Mouse (Mus musculus) layer of hippocampus, adult 2 months (tissue): ENCODE measurements around the gene Rbm28. TPM values are rescaled to one million over a fixed set of nuclear protein-coding genes. Genes with fewer than 3 reads are reported as not detected.
A peak's percentile ranks its signal among the peaks of the same experiment; 100 is the strongest.

Experiments used
- DNase-seq, 2 experiments: peaks; one replicate each; pipeline ENCODE4 v3.0.0; 2022; ENCODE audit warnings: low spot score in 2 of 2
- H3K27ac ChIP-seq: fragments of 200-600 bp; 2 replicates; pipeline ENCODE4 v1.8.1; 2022
- H3K4me3 ChIP-seq: fragments of 200-600 bp; 2 replicates; pipeline ENCODE4 v1.8.1; 2022; ENCODE audit warnings: mild to moderate bottlenecking
- CTCF ChIP-seq: fragments of 200-600 bp; conservative IDR thresholded peaks from 2 replicates; pipeline ENCODE4 v1.8.1; 2022; ENCODE audit warnings: antibody characterized with exemption, mild to moderate bottlenecking, moderate library complexity
- total RNA-seq, 2 experiments: library from RNA; stranded (reverse); gene quantifications; 2 replicates each; pipeline ENCODE4 v1.2.3; 2021

Gene Rbm28
- total RNA-seq, 2 experiments from 2014 or later = 43.6 to 51.0 TPM

DNA sequence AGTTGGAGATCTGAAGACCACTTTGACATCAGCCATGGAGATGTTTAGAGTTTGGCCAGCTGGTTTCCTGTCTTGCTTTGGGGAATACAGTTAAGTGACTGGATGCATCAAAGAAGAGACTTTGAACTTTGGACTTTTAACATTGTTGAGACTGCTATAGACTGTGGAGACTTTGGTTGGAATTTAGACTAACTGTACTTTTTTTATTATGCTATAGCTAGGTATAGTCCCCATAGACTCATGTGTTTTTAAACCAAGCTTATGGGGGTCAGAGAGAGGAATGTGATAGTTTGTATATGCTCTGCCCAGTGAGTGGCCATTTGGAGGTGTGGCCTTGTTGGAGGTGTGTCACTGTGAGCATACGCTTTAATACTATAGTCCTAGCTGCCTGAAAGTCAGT, 14.8 kb downstream of the Rbm28 start:
- no peak for DNase-seq
- no peak overlapping the region for H3K27ac ChIP-seq
- no peak overlapping the region for H3K4me3 ChIP-seq
- TF ChIP-seq CTCF = no peak

DNA sequence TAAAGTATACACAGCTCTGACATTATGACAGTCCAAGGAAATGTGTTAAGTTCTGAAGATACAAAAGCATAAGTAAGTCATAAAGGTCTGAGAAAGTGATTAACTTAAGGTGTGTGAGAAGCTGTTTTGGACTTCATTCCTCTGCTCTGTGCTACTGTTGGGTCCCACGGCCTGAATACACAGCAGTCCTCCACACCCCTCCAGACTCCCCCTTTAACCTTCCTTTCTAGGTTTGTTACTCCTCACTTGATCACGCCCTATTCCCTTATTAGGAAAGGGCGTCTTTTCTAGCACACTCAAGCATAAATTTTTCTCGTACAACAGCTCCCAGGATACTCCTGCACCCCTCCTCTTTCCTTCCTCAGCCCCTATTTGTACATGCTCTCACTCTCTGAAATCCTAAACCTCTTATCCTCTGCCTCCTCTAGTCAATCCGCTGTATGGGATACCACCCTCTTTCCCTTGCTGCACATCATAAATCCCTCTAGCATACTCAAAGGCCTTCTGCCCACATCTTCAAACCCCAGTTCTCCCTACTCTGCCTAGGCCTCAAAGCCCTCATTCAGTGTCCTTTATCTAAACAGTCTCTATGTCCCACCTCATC, 17.3 kb downstream of the Rbm28 start:
- no peak for TF ChIP-seq CTCF

DNA sequence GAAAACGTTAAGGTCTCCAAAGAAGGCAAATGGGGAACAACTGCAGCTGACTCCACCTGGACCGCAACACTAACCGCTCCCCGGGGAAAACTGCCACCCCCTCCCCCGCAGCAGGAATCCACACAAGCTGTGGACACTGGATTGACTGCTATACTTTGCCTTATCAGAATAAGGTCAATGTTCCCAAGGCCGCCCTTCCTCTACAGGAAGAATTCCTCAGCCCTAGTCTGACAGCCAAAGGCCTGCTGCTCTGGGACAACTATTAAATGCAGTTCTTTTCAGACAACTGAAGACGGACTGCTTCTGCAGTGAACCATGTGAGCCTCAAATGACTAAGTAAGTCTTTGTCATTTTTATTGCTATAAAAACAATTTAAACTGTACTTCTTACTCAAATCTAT, 18.2 kb downstream of the Rbm28 start:
- Histone ChIP-seq H3K4me3 (no peak overlapping the region), H3K27ac (peak overlapping the region; percentile 70; the same call in 1 of the 2 replicates)
- no peak for TF ChIP-seq CTCF
- DNase-seq = no peak

More for the DNA sequence above, 17.3 kb downstream of the Rbm28 start:
- DNase-seq = no peak
- Histone ChIP-seq H3K4me3 (no peak overlapping the region), H3K27ac (no peak overlapping the region)

DNA sequence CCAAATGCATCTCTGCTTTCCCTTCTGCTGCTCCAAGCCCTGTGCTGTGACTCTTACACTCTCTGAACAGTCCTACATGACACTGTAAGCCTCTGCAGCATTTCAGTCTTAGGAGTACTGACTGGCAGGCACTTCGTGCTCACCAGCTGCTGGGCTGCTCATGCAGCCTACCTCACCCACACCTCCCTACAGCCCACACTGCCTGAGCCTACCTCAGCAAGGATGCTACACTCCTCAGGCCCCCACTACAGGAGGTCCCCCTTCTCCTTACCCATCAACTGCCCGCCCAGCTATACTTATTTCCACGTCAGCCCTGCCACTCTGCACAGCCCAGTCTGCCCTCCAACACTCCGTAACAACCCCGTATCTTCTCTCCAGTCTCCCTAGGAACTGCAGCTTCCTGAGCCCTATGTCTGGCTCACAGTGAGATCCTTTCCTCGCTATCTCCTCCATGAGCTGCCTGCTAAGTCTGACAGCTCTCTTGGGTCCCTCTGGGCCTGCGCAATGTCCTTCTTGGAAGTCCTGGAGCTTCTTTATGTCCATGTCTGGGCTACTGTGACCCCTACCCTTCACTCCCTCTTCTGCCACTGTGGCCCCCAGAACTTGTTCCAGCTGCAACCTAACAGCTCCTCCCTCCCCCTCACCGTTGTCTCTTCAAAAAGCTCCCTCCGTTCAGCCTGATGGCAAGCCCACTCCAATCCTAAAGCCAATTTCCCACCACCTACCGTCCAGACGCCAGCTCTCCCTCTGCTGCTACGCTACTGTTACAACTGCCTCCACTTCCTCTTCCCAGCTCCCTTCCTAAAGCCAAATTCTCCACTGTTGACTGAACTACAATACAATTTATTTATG, 19.1 kb downstream of the Rbm28 start:
- Histone ChIP-seq H3K4me3 (no peak overlapping the region), H3K27ac (peak overlapping the region; percentile 70)
- peak; percentile 27 for TF ChIP-seq CTCF
- peak; percentile 25 to 54 for DNase-seq

DNA sequence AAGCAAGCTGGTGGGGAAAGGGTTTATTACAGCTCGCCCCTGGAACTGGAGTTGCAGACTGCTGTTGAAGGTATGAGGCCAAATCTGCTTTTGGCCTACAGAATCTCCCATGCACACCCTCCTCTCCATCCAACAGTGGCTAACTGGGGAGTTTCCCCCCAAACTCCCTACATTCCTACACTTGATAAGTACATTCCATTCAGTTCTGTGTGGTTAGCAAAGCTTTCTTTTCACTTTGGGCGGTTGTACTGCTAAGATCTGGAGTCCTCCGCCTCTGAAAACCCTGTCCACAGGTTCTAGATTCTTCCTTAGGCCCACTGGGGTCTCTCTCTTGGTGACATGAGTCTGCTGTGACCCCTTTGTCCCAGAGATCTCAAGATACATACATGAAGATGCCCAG, 19.8 kb downstream of the Rbm28 start:
- no peak for TF ChIP-seq CTCF
- Histone ChIP-seq H3K27ac (peak overlapping the region; percentile 70), H3K4me3 (no peak overlapping the region)
- no peak for DNase-seq

DNA sequence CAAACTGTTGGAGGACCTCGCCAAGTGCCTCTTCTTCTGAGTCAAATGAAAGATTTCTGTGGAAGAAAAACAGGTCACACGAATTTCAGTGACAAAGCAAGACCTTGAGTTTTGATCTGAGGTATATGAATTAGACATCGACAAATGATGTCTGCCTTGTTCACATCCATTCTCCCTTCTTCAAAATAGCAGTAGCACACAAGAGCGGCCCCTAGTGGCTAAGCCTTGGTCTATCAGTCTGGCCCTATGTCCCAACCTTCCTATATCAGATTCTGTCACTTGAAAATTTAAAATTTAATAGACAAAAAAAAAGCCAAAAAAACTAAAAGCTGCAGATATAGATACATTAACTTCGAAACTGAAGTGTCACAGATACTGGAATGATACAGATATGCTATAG, 21.2 kb downstream of the Rbm28 start:
- TF ChIP-seq CTCF = peak; percentile 99
- no peak overlapping the region for H3K4me3 ChIP-seq
- peak; percentile 73 to 80 for DNase-seq
- H3K27ac ChIP-seq = no peak overlapping the region

DNA sequence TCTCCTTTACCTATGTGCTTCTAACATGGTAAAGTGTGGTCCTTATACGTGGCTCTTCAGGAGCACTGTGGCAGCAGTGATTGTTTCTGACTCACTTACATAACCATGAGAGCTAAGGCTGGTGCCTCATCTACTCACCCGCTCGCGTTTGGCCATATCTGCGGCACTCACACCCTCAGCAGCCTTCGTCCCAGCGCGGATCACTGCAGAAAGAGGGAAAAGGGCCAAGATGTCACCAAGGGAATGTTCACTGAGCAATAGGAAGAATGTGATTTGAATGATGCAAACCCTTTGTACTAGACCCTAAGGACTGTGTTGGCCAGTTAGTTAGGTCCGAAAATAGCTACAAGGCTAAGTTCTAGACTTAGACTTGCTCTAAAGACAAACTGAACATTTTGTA, 27.4 kb downstream of the Rbm28 start:
- DNase-seq = no peak
- H3K27ac ChIP-seq = peak overlapping the region; percentile 68
- no peak for TF ChIP-seq CTCF
- H3K4me3 ChIP-seq = no peak overlapping the region

DNA sequence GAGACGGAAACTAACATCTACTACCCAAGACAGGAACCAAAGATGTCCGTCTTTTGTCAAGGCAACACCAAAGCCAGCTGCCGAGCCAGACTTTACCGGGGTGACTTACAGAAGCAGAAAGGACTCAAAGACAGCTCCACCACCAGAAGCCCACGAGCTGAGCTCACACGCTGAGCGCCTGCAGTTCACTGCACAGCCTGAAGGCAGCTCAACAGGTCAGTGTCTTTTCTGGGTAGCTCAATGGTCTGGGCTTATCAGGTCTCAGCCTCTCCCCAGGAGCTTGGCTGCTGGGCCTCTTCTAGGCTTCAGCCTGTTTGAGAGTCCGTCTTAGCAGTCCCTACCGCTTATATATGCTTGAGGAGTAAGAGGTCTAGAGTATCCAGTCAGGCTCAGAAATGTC, 31.7 kb downstream of the Rbm28 start:
- Histone ChIP-seq H3K27ac (no peak overlapping the region), H3K4me3 (no peak overlapping the region)
- DNase-seq = no peak
- TF ChIP-seq CTCF = no peak; the same call in 1 of the 2 replicates

DNA sequence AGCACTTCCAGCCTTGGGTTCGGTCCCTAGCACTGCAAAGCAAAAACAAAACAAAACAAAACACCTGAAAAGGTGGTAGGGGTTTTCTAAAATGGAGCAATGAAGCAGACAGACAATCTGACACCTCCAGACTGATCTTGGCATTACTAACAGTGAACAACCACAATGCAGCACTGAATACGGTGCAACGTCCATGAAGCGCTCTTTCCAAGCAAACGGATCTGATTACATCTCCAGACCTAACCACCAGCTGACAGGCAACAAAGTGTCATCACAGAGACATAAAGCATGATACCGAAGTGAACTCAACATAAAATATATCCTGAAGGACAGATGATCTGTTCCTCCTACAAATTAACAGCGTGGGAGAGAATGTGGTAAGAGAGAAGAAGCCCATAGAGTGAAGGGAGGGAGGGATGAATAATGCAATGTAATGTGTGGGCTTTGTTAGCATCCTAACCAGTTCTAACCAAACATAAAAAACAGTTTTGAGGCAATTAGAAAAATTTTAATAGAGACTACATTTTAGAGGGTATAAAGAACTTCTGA, 37.9 kb downstream of the Rbm28 start:
- peak overlapping the region; percentile 53; the same call in 1 of the 2 replicates for H3K27ac ChIP-seq
- H3K4me3 ChIP-seq = no peak overlapping the region
- TF ChIP-seq CTCF = no peak
- peak in 1 of 2 experiments; percentile 31 for DNase-seq

DNA sequence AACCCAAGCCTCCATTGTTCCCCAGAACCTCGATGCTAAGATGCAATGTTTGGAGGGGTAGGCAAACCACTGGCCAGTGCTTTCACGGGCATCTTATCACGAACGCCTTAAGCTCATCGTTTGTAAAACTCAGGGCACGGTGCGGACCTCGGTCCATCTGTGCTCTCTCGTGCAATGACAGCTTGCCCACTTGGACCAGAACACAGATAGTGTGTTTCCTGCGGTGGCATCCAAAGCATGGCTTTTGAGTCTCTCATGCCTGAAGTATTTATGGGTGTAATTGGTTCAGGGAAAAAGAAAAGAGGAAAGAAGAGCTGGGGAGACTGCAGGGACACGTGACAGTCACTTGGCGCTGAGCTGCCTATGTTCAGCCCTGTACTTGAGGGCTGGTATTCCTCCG, 44.8 kb downstream of the Rbm28 start:
- Histone ChIP-seq H3K4me3 (no peak overlapping the region), H3K27ac (no peak overlapping the region)
- TF ChIP-seq CTCF = no peak
- no peak for DNase-seq

DNA sequence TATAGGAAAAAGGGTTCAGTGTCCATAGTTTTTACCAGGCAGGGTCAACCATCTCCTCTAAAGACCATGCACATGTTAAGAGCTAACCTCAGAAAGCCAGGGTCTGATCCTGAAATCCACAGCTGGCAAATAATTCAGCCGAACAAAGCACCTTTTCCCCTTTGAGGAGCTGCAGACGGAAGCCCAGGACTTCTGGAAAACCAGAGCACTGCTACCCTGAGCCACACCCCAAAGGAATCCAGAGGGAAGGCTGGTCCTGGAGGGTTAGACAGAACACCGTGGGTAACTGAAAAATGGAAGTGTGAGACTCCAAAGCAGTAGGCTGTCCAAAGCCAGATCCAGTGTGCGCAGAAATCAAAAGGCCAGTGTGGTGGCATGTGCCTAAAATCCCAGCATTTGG, 45.8 kb downstream of the Rbm28 start:
- no peak overlapping the region for H3K4me3 ChIP-seq
- DNase-seq = no peak
- TF ChIP-seq CTCF = no peak
- no peak overlapping the region for H3K27ac ChIP-seq

DNA sequence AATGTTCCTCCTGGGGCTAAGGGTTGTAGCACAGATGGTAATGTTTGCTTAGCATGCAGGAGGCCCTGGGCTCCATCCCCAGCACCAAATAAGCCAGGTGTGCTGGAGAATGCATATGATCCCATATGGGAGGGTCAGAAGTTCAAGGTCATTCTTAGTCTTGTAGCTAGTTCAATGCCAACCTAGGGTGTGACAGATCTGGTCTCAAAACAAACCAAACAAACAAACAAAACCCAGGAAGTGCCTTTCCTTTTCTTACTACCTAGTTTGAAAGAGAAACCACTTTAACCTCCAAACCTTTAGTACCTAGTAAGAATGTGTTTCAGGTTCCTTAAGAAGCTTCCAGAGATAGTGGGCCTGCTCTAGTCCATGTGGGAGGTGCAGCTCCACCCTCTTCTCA, 46.6 kb downstream of the Rbm28 start:
- DNase-seq = no peak
- TF ChIP-seq CTCF = no peak
- no peak overlapping the region for H3K27ac ChIP-seq

DNA sequence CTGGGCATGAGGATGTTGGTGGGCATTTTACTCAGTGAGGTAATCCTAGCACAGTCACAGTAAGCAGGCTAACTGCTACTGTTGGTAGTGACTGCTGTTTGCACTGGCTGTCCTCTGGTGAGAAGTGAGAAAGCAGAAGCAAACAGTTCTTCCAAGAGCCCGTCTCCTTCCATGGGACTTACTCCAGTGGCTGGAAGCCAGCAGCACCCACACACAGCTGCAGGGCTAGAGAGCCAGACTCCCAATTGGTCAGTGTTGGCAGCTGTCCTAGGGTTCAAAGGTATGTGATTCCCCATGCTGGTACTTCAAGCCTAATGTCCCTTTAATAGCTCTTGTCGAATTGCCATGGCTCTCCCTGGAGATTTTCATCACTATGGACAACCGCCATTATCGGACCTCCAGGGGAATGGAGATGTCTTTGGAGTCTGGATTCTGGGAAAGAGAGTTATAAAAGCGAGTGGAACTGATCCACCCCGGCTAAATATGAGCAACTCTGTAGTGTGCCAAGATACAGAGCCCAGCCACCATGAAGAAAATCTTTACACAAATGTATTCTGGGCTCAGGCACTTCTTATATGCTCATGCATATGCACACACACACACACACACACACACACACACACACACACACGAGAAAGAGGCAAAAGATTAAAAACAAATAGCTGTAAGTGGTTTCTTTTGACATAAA, 47.2 kb downstream of the Rbm28 start:
- no peak overlapping the region for H3K4me3 ChIP-seq
- TF ChIP-seq CTCF = no peak
- no peak for DNase-seq
- no peak overlapping the region for H3K27ac ChIP-seq

More for the DNA sequence above, 46.6 kb downstream of the Rbm28 start:
- no peak overlapping the region for H3K4me3 ChIP-seq
